Mouse (Mus musculus): ENCODE data around the gene Ptchd1.

The Ptchd1 gene

DNA sequence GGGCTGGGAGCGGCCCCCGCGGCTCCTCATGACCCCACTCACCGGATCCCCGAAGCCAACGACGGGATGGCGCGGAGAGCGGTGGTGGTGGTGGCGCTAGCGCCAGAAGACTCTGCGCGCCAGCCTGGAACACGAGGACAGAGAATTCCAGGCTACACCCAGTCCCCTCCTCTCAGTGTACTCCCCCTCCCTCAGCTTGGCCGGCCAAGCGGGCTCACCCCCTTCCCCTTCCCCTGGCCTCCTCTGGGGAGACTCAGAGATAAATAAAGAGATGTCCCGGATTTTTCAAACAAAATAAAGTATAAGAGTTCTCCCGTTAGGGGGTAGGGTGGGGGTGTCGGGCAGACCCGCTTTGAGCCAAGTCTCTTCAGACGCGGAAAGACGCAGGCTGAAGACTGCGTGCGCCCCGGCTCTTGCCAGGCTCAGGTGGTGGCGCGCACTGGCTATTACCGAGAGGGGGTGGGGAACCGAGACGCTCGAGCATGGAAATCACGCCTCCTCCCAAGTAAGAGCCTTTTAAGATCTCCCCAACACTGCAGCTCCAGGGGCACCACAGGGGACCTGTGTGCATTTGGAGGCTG, at the start of gene Ptchd1:
Gene Ptchd1 (minus strand): TSS at position 114 of the 581 bp plus-strand sequence.
- DNase-seq (ENCODE audit: low read depth, low spot score), result no peak

GRCm38 (mm10) chrX:155657971-155658370, 34.4 kb upstream of the Ptchd1 start:
- no peak for DNase-seq (ENCODE audit: low read depth, low spot score)

- no peak for DNase-seq (ENCODE audit: low read depth, low spot score)
Measured at GRCm38 (mm10) chrX:155645975-155646374, 22.4 kb upstream of the Ptchd1 start.

DNA sequence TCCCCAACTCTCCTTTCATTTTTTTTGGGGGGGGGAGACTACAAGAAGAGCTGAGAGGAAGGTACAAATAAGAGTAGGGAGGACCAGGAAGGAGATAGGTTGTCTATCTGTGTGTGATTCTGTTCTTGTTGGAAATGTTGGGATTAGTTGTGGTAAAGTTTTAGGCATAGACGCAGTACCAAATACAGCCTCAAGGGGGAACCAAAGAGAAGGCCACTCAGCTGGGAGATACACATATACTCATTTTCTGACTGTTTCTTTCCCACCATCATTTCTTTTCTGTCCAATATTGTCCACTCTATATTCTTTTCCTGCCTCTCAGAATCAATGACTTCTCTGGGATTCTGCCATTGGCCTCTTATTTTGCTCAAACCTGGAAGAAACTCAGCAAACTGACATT, 20.4 kb upstream of the Ptchd1 start:
- no peak for DNase-seq (ENCODE audit: low read depth, low spot score)

DNA sequence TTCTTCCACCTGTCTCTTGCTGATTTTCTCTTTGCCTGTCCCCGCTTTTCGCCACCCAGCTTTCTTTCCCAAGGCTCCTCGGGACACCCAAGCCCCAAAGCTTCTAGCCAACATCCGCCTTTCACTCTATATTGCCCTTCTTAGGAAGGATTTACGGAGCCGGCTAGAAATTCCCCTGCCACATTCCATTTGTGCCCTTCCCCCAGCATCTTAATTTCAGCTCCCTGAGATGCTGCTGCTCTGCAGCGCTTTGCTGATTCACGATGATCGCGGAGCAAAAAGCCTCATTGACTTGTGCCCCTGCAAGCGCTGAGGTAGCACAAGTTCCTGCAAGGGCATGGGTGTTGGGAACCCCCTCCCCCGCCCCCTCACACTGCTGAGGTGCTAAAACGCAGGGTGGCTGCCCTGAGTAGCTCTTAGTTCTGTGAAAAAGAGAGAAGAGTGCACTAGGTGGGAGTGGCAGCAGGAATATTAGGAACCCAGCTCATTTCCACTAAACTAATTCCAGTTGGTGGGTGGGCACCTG, 2.1 kb upstream of the Ptchd1 start:
- DNase-seq (ENCODE audit: low read depth, low spot score), result peak; percentile 53

GRCm38 (mm10) chrX:155624895-155625294, 1.3 kb upstream of the Ptchd1 start:
- no peak for DNase-seq (ENCODE audit: low read depth, low spot score)

DNA sequence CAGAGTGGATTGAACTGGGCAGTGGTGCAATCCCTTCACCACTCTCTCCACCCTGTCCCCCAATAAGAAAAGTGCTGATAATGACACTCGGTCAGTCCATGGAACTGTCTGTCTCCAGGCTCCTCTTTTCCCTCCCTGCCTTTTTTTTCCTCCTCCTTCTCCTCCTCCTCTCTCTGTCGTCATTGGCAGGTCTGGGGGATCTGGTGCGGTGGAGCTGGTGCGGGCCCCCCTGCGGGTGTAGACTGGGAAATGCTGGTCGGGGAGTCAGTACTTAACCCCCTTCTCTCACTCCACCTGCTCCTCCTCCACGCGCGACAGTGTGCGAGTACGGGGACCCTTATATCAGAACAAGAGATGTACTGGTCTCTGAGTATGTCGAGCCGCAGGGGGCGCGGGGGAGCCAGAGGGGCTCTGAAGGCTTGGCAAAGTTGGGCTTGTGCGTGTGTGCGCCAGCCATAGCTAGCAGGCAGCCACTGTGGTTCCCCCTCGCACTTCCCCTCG, 777 bp upstream of the Ptchd1 start, which contains the start of gene Gm15155:
Gene Gm15155 (plus strand): TSS at position 401 of the 501 bp plus-strand sequence.
- DNase-seq (ENCODE audit: low read depth, low spot score), result no peak

- DNase-seq (ENCODE audit: low read depth, low spot score), result no peak
Measured at GRCm38 (mm10) chrX:155622961-155623599, 534 bp downstream of the Ptchd1 start.

DNA sequence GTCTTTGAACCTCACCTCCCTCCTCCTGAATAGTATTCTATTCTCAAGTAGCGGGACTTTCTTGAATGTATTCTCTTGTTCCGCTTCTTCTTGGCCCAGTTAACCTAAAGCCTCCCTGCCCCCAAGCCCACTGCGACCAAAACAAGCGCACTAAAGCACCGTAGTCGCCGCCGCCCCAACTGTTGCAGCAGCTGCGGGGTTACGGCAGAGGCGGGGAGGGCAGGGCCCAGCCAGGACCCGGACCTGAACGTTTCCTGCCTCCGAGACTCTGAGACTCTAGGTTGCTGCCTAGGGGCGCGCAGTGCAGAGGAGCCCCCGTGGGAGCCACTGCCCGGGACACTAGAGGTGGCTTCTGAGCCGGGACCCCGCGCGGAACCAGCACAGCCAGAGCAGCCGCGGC, 1.1 kb downstream of the Ptchd1 start:
- DNase-seq (ENCODE audit: low read depth, low spot score), result no peak

DNA sequence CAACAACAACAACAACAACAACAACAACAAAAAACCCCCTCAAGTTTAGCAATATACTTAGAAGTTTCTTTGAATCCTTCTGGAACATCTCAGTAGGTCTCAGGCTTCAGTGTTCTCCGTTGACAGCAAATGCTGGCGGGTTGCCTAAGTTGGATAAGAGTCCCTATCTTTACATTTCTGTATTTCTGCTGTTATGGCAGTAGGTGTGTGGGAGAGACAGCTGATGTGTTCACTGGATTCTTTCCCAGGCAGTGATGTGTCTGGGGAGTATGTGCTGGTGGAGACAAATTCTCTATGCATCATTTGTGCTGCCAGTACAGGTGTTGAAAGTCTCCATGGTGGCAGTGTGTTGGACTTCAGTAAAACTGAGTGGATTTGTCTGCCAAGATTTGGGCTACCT, 22.4 kb downstream of the Ptchd1 start:
- DNase-seq (ENCODE audit: low read depth, low spot score), result no peak

DNA sequence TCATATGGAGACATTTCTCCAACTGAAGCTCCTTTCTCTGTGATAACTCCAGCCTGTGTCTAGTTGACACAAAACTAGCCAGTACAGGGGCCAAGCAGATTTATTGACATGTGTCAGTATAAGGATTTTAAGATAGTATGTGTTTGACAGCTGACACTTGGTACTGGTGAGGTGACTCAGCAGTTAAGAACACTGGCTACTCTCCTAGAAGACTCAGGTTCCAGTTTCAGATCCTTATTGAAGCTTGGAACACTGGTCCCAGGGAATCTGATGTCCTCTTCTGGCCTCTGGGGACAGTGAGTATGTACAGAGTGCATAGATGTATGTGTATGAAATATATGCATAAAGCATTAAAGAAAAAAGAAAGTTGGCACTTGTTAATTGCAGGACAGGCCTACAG, 27.2 kb downstream of the Ptchd1 start:
- no peak for DNase-seq (ENCODE audit: low read depth, low spot score)

GRCm38 (mm10) chrX:155594685-155595084, 28.9 kb downstream of the Ptchd1 start:
- DNase-seq (ENCODE audit: low read depth, low spot score), result no peak

- DNase-seq (ENCODE audit: low read depth, low spot score), result no peak
Measured at GRCm38 (mm10) chrX:155592467-155592866, 31.1 kb downstream of the Ptchd1 start.

- no peak for DNase-seq (ENCODE audit: low read depth, low spot score)
Measured at GRCm38 (mm10) chrX:155591490-155591889, 32.1 kb downstream of the Ptchd1 start.

- no peak for DNase-seq (ENCODE audit: low read depth, low spot score)
Measured at GRCm38 (mm10) chrX:155584586-155584985, 39.0 kb downstream of the Ptchd1 start.

GRCm38 (mm10) chrX:155579791-155580190, 43.8 kb downstream of the Ptchd1 start:
- no peak for DNase-seq (ENCODE audit: low read depth, low spot score)

- DNase-seq (ENCODE audit: low read depth, low spot score), result no peak
Measured at GRCm38 (mm10) chrX:155572396-155572795, 51.2 kb downstream of the Ptchd1 start.

- no peak for DNase-seq (ENCODE audit: low read depth, low spot score)
Measured at GRCm38 (mm10) chrX:155543780-155544179, 79.8 kb downstream of the Ptchd1 start.
